Mouse (Mus musculus): ENCODE data around the gene Ift172. TPM values are rescaled to one million over a fixed set of nuclear protein-coding genes. Genes with fewer than 3 reads are reported as not detected.

Ift172 gene
- polyA plus RNA-seq, 1 experiment: 33.1 TPM

- no peak for TF ChIP-seq GATA1 (IDR thresholded peaks at IDR 0.05; ENCODE audit: low read length)
Measured at GRCm38 (mm10) chr5:31242191-31242590, 48.7 kb downstream of the Ift172 start.

GRCm38 (mm10) chr5:31241522-31242034, 49.3 kb downstream of the Ift172 start:
- no peak for TF ChIP-seq GATA1 (IDR thresholded peaks at IDR 0.05; ENCODE audit: low read length)

GRCm38 (mm10) chr5:31240637-31241521, 50.0 kb downstream of the Ift172 start, which contains the start of the genes Nrbp1 and Gm9970:
Gene Nrbp1, plus strand, starts transcription at chr5:31240864.
Gene Gm9970, minus strand, starts transcription at chr5:31241232.
- TF ChIP-seq GATA1 (IDR thresholded peaks at IDR 0.05; ENCODE audit: low read length): no peak

DNA sequence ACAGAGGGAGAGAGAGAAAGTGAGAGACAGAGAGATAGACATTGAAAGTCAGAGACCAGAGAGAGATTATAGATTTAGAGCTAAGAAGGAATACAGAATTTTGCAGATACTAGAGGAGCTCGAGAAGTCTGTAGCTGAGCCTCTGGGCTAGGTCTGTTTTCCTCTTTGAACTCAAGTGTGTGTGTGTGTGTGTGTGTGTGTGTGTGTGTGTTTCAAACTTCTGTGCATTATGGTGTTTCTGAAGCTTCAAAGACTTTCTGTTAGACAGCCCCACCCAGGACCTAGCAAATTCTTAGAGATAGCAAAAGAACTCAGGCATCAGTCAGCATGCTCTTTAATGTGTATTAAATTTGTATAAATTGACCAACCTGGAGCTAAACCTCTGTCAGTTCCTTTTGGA, 64.3 kb downstream of the Ift172 start:
- TF ChIP-seq GATA1 (IDR thresholded peaks at IDR 0.05; ENCODE audit: low read length): no peak

- no peak for TF ChIP-seq GATA1 (IDR thresholded peaks at IDR 0.05; ENCODE audit: low read length)
Measured at GRCm38 (mm10) chr5:31222696-31223095, 68.2 kb downstream of the Ift172 start.

GRCm38 (mm10) chr5:31221304-31221945, 69.5 kb downstream of the Ift172 start:
- no peak for TF ChIP-seq GATA1 (IDR thresholded peaks at IDR 0.05; ENCODE audit: low read length)

DNA sequence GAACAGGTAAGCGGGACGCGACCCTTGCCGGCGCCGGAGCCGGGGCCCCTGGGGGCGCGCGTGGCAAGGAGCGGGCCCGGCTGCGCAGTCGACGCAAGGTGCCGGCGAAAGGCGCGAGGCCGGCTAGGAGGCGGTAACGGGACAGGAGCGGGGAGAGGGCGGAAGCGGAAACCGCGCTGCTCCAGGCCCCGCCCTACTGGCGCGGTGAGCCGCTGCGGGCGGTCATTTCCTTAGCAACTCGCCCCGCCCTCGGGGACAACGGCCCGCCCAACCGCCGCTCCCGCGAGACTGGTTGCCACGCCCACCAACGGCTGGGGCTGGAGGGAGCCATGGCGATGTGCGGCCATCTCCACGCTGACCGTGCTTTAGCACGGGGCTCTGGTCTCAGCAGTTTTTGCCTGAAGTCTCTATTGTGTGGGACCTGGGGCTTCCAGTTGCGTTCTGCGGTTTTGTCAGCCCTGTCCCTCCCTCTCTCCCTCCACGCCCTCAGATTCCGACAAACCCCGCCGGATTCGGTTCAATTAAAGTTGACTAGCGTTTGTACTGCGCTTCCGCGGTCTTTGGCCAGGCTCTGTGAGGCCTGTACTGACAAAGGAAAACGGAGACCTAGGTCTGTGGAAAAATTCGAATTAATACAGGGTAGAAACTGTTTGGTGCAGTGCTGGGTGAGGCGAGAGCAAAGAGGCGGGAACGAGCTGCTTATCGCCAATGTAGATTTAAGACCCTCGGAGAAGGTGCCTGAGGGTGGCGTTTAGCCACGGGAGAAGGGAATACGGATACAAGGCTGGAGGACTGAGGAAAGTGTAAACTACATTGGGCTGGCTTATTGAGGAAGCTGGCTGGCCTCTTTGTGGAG, 70.2 kb downstream of the Ift172 start, which contains the start of gene Ppm1g:
TSS of gene Ppm1g (minus strand) at position 240 of the 856 bp plus-strand sequence.
- no peak for TF ChIP-seq GATA1 (IDR thresholded peaks at IDR 0.05; ENCODE audit: low read length)

DNA sequence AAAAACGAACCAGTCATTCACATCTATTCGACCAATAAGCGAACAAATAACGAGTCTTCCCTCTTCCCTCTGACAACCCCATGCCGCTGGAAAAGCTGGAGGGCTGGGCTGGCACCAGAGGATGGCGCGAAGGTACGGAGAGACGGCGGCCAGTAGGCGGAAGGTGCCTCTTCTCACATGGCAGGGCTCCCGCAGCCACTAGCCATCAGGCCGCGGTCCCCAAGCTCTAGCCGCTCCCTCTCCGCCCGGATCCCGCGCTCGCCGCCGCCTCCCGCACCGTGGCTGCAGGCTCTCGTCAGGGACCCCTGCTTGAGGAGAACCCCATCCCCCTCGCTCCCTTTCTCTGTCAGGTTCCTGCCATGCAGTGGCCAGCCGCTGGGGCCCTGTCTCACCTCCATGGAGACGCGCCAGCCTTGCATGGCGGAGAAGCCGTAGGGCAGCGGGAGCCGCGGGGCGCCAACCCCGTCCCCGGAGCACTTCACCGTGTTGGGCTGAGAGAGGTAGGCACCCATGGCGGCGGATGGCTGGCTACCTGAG, 70.9 kb downstream of the Ift172 start:
- no peak for TF ChIP-seq GATA1 (IDR thresholded peaks at IDR 0.05; ENCODE audit: low read length)

DNA sequence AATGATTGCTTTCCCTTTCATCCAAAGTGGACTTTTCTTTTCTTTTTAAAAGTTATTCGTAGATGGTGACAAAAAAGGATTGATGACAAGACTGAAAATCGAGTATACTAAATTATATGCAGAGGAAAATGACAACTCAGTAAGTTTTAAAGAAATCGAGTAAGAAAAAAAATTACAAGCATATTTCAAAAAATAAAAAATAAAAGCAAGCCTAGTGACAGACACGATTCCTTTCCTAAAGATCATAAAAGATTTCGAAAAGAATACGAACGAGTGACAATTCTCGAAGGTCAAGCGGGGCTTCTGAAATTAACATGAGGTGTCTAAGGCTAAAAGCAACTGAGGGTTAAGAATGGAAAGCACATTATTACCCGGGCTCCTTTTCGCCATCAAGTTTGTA, 71.4 kb downstream of the Ift172 start:
- no peak for TF ChIP-seq GATA1 (IDR thresholded peaks at IDR 0.05; ENCODE audit: low read length)

DNA sequence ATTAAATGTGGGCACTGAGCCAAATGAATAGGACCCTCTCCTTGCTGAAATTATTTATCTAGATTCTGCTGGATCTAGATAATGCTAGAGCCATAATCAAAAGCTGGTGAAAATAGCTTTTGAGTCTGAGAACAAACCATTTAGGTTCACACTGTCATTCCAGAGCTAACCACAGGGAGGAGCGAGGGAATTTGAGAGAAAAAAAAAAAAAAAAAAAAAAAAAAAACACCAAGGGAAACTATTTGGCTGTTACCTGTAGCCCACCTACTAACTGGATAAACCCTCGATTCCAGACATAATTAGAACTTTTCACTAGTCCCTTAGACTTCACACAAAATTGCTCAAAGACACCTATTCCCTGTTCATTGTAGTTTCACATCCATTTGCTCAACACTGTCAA, 71.8 kb downstream of the Ift172 start:
- no peak for TF ChIP-seq GATA1 (IDR thresholded peaks at IDR 0.05; ENCODE audit: low read length)

GRCm38 (mm10) chr5:31218294-31218693, 72.6 kb downstream of the Ift172 start:
- no peak for TF ChIP-seq GATA1 (IDR thresholded peaks at IDR 0.05; ENCODE audit: low read length)

DNA sequence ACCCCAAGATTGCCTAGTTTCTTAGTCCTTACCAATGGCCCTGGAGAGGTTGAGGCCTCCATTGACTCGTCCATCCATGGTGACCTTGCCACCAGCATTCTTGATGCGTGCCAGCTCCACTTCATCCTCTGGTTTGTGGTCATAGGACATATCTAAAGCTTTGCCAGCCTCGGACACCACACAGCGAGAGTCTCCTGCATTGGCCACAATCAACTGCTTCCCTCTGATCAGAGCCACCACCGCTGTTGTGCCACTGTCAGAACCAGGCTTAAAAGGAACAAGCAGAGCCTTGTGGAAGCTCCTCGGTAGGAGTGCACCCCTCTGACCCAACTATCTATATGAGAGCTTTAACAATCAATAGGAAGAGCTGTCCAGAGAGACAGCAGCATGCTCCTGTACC, 86.5 kb downstream of the Ift172 start:
- no peak for TF ChIP-seq GATA1 (IDR thresholded peaks at IDR 0.05; ENCODE audit: low read length)

GRCm38 (mm10) chr5:31203866-31204265, 87.0 kb downstream of the Ift172 start:
- TF ChIP-seq GATA1 (IDR thresholded peaks at IDR 0.05; ENCODE audit: low read length): no peak

Other genes with a start within 250 kb of the Ift172 start
- 15.6 and 22.3 TPM in 2 replicates for gene Atraid, start 242.8 kb downstream of the Ift172 start, polyA plus RNA-seq (2012)
- 5.7 and 15.3 TPM in 2 replicates for gene Slc5a6, start 242.2 kb downstream of the Ift172 start, polyA plus RNA-seq (2012)
- gene Cad, start 236.3 kb downstream of the Ift172 start, polyA plus RNA-seq (2012): 640 and 661 TPM in 2 replicates
- not detected in 2 replicates for gene Dnajc5g, start 184.8 kb downstream of the Ift172 start, polyA plus RNA-seq (2012)
- gene Slc30a3, start 182.9 kb downstream of the Ift172 start, polyA plus RNA-seq (2012): not detected in 2 replicates
- not detected in 2 replicates for gene Trim54, start 174.4 kb downstream of the Ift172 start, polyA plus RNA-seq (2012)
- not detected in 2 replicates for gene Ucn, start 152.3 kb downstream of the Ift172 start, polyA plus RNA-seq (2012)
- 25.8 and 30.0 TPM in 2 replicates for gene Mpv17, start 136.9 kb downstream of the Ift172 start, polyA plus RNA-seq (2012)
- gene Gm29609, start 111.2 kb downstream of the Ift172 start, polyA plus RNA-seq (2012): 0.95 and 12.6 TPM in 2 replicates
- gene Gtf3c2, start 111.0 kb downstream of the Ift172 start, polyA plus RNA-seq (2012): 68.0 and 86.7 TPM in 2 replicates
- 48.5 and 68.0 TPM in 2 replicates for gene Snx17, start 97.9 kb downstream of the Ift172 start, polyA plus RNA-seq (2012)
- 235 and 311 TPM in 2 replicates for gene Eif2b4, start 97.7 kb downstream of the Ift172 start, polyA plus RNA-seq (2012)
- 24.4 and 32.0 TPM in 2 replicates for gene Zfp513, start 88.8 kb downstream of the Ift172 start, polyA plus RNA-seq (2012)
- gene Ppm1g, start 70.4 kb downstream of the Ift172 start, polyA plus RNA-seq (2012): 408 and 497 TPM in 2 replicates
- 14.4 and 18.7 TPM in 2 replicates for gene Nrbp1, start 50.3 kb downstream of the Ift172 start, polyA plus RNA-seq (2012)
- 0.16 and 0.54 TPM in 2 replicates for gene Gm9970, start 49.9 kb downstream of the Ift172 start, polyA plus RNA-seq (2012)
- 8.9 and 12.1 TPM in 2 replicates for gene Krtcap3, start 39.4 kb downstream of the Ift172 start, polyA plus RNA-seq (2012)
- not detected in 2 replicates for gene Fndc4, start 5.0 kb upstream of the Ift172 start, polyA plus RNA-seq (2012)
- 0.03 and 0.08 TPM in 2 replicates for gene Gckr, start 6.3 kb upstream of the Ift172 start, polyA plus RNA-seq (2012)
- gene Zfp512, start 161.3 kb upstream of the Ift172 start, polyA plus RNA-seq (2012): 15.1 and 15.3 TPM in 2 replicates
- not detected in 2 replicates for gene 4930548H24Rik, start 194.6 kb upstream of the Ift172 start, polyA plus RNA-seq (2012)
- 31.2 and 46.7 TPM in 2 replicates for gene Gpn1, start 203.6 kb upstream of the Ift172 start, polyA plus RNA-seq (2012)
- gene Slc4a1ap, start 235.9 kb upstream of the Ift172 start, polyA plus RNA-seq (2012): 19.6 and 20.0 TPM in 2 replicates
- 4.6 and 14.5 TPM in 2 replicates for gene Supt7l, start 236.7 kb upstream of the Ift172 start, polyA plus RNA-seq (2012)